Mouse (Mus musculus) erythroblast, embryonic 14.5 days (primary cell): ENCODE data around the gene Adamtsl1. TPM values are rescaled to one million over a fixed set of nuclear protein-coding genes. Genes with fewer than 3 reads are reported as not detected.

Source experiments
- H3K27me3 ChIP-seq: 2 replicates; pipeline ENCODE4 v1.6.1; 2012; ENCODE audit warnings: inconsistent platforms; ENCODE audit not compliant: control insufficient read depth
- H3K36me3 ChIP-seq: 2 replicates; pipeline ENCODE4 v1.6.1; 2012; ENCODE audit warnings: mild to moderate bottlenecking, inconsistent platforms; ENCODE audit not compliant: control insufficient read depth
- H3K4me1 ChIP-seq: 2 replicates; pipeline ENCODE4 v1.6.1; 2012; ENCODE audit warnings: inconsistent platforms; ENCODE audit not compliant: control insufficient read depth
- H3K4me3 ChIP-seq: replicated peaks from 2 replicates; pipeline ENCODE3; 2012; ENCODE audit warnings: moderate library complexity, mild to moderate bottlenecking, inconsistent platforms
- H3K9me3 ChIP-seq: 2 replicates; pipeline ENCODE4 v1.6.1; 2012; ENCODE audit warnings: low read length, inconsistent platforms, mixed read lengths; ENCODE audit not compliant: control insufficient read depth
- GATA1 ChIP-seq: IDR thresholded peaks from 2 replicates; pipeline ENCODE4 v1.6.1; 2012; ENCODE audit warnings: low read length, inconsistent platforms, mixed read lengths
- TAL1 ChIP-seq: IDR thresholded peaks from 3 replicates; pipeline ENCODE4 v1.6.1; 2012; ENCODE audit warnings: low read length, inconsistent platforms, mixed read lengths
- polyA plus RNA-seq: library from polyadenylated mRNA; stranded (reverse); fragments of >175 nt; gene quantifications from 2 replicates; pipeline ENCODE4 v1.2.3, GENCODE M21; 2012

Gene Adamtsl1
- polyA plus RNA-seq, 1 experiment: not detected

GRCm38 (mm10) chr4:85539677-85540076 is 25.7 kb downstream of the Adamtsl1 start:
- Histone ChIP-seq H3K9me3 (no peaks in the 10 kb centered on the region), H3K27me3 (no peaks in the 10 kb centered on the region), H3K4me3 (no peak overlapping the region), H3K4me1 (no peaks in the 10 kb centered on the region), H3K36me3 (no peaks in the 10 kb centered on the region)
- TF ChIP-seq TAL1 (no peak), GATA1 (no peak)

GRCm38 (mm10) chr4:85543221-85543620 is 29.2 kb downstream of the Adamtsl1 start:
- no peaks in the 10 kb centered on the region for H3K9me3 ChIP-seq
- H3K4me1 ChIP-seq: no peaks in the 10 kb centered on the region
- TF ChIP-seq GATA1 (no peak), TAL1 (no peak)
- no peaks in the 10 kb centered on the region for H3K36me3 ChIP-seq
- H3K27me3 ChIP-seq: no peaks in the 10 kb centered on the region
- H3K4me3 ChIP-seq: no peak overlapping the region

GRCm38 (mm10) chr4:85554696-85555095 is 40.7 kb downstream of the Adamtsl1 start:
- no peaks in the 10 kb centered on the region for H3K27me3 ChIP-seq
- H3K9me3 ChIP-seq: peaks cover 5% of the 10 kb centered on the region; the same call in 1 of the 2 replicates
- TF ChIP-seq GATA1: no peak
- TF ChIP-seq TAL1: no peak
- H3K36me3 ChIP-seq: no peaks in the 10 kb centered on the region
- no peaks in the 10 kb centered on the region for H3K4me1 ChIP-seq
- no peak overlapping the region for H3K4me3 ChIP-seq

GRCm38 (mm10) chr4:85559753-85560152 is 45.8 kb downstream of the Adamtsl1 start:
- no peak for TF ChIP-seq TAL1
- TF ChIP-seq GATA1: no peak
- Histone ChIP-seq H3K9me3 (peaks cover 5% of the 10 kb centered on the region; the same call in 1 of the 2 replicates), H3K36me3 (no peaks in the 10 kb centered on the region), H3K27me3 (no peaks in the 10 kb centered on the region), H3K4me1 (no peaks in the 10 kb centered on the region), H3K4me3 (no peak overlapping the region)

- no peaks in the 10 kb centered on the region for H3K36me3 ChIP-seq
- TF ChIP-seq GATA1 (no peak), TAL1 (no peak)
- peaks cover 3% of the 10 kb centered on the region; the same call in 1 of the 2 replicates for H3K9me3 ChIP-seq
- H3K4me3 ChIP-seq: no peak overlapping the region
- no peaks in the 10 kb centered on the region for H3K4me1 ChIP-seq
- no peaks in the 10 kb centered on the region for H3K27me3 ChIP-seq
Measured at GRCm38 (mm10) chr4:85585426-85585825, 71.5 kb downstream of the Adamtsl1 start.

GRCm38 (mm10) chr4:85588928-85589327 is 75.0 kb downstream of the Adamtsl1 start:
- Histone ChIP-seq H3K4me1 (no peaks in the 10 kb centered on the region), H3K4me3 (no peak overlapping the region), H3K36me3 (no peaks in the 10 kb centered on the region), H3K27me3 (no peaks in the 10 kb centered on the region), H3K9me3 (peaks cover 3% of the 10 kb centered on the region; the same call in 1 of the 2 replicates)
- TF ChIP-seq GATA1 (no peak), TAL1 (no peak)

GRCm38 (mm10) chr4:85591037-85591436 is 77.1 kb downstream of the Adamtsl1 start:
- Histone ChIP-seq H3K9me3 (peaks cover 3% of the 10 kb centered on the region; the same call in 1 of the 2 replicates), H3K27me3 (no peaks in the 10 kb centered on the region), H3K36me3 (no peaks in the 10 kb centered on the region), H3K4me1 (no peaks in the 10 kb centered on the region), H3K4me3 (no peak overlapping the region)
- no peak for TF ChIP-seq GATA1
- TF ChIP-seq TAL1: no peak

- Histone ChIP-seq H3K27me3 (no peaks in the 10 kb centered on the region), H3K9me3 (0 out of 2 replicates have a peak, but pooled peaks cover 2% of the 10 kb centered on the region), H3K4me1 (no peaks in the 10 kb centered on the region), H3K36me3 (no peaks in the 10 kb centered on the region), H3K4me3 (no peak overlapping the region)
- TF ChIP-seq GATA1: no peak
- no peak for TF ChIP-seq TAL1
Measured at GRCm38 (mm10) chr4:85594159-85594558, 80.2 kb downstream of the Adamtsl1 start.

- TF ChIP-seq TAL1: no peak
- TF ChIP-seq GATA1: no peak
- no peaks in the 10 kb centered on the region for H3K4me1 ChIP-seq
- no peak overlapping the region for H3K4me3 ChIP-seq
- H3K27me3 ChIP-seq: no peaks in the 10 kb centered on the region
- H3K9me3 ChIP-seq: peaks cover 4% of the 10 kb centered on the region; the same call in 1 of the 2 replicates
- H3K36me3 ChIP-seq: no peaks in the 10 kb centered on the region
Measured at GRCm38 (mm10) chr4:85613331-85613730, 99.4 kb downstream of the Adamtsl1 start.

GRCm38 (mm10) chr4:85618746-85619145 is 104.8 kb downstream of the Adamtsl1 start:
- Histone ChIP-seq H3K4me1 (no peaks in the 10 kb centered on the region), H3K27me3 (no peaks in the 10 kb centered on the region), H3K36me3 (no peaks in the 10 kb centered on the region), H3K9me3 (peaks cover 9% of the 10 kb centered on the region; the same call in 1 of the 2 replicates), H3K4me3 (no peak overlapping the region)
- TF ChIP-seq TAL1 (no peak), GATA1 (no peak)
